Mouse (Mus musculus) brain, embryonic 14.5 days (tissue): ENCODE measurements around the gene Naip1.

ENCODE experiments used
- CTCF ChIP-seq: fragments of 200-500 bp; IDR thresholded peaks from 2 replicates; pipeline ENCODE4 v1.5.1; 2012; ENCODE audit warnings: inconsistent platforms, mild to moderate bottlenecking, moderate library complexity, borderline replicate concordance; ENCODE audit not compliant: insufficient read depth, insufficient read length; ENCODE audit errors: extremely low read depth
- POLR2A ChIP-seq: fragments of 200-500 bp; IDR thresholded peaks from 2 replicates; pipeline ENCODE4 v1.6.1; 2012; ENCODE audit warnings: mild to moderate bottlenecking, inconsistent platforms, borderline replicate concordance; ENCODE audit not compliant: poor library complexity, insufficient read depth, insufficient read length, severe bottlenecking; ENCODE audit errors: extremely low read depth

DNA sequence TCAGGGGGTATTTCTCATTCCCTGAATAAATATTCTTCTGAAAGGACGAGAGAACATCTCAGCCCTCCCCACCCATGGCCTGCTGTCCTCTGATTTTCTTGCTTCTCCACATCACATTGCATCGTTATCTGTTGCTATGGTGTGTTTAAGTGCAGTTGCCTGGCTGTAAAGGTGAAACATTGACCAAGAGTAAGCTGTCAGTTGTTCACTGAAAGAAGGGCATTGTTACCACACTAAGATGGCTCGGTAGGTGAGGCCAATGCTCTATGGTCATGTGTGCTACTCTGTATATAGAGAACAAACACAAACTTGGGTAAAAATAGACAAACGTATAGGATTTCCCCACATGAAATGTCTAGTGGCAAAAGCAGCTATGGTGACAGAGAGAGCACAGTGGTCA is 42.8 kb downstream of the Naip1 start:
- TF ChIP-seq CTCF (no peak), POLR2A (no peak)
